Mouse (Mus musculus) lung, adult 2 months (tissue): ENCODE measurements at regions not wholly inside any gene's neighbourhood (a gene's known extent, or its start where the extent isn't known, plus 50 kb on each side); places are given as distances from the start of the nearest gene placed in this dataset.

ENCODE experiments used
- DNase-seq: peaks from one replicate; pipeline ENCODE4 v3.0.0; 2022
- H3K4me1 ChIP-seq: fragments of 200-500 bp; 2 replicates; pipeline ENCODE4 v1.6.1; 2011; ENCODE audit warnings: low read length; ENCODE audit not compliant: control insufficient read depth, insufficient read depth
- H3K4me3 ChIP-seq: fragments of 200-500 bp; replicated peaks from 2 replicates; pipeline ENCODE3; 2011; ENCODE audit warnings: low read depth, mild to moderate bottlenecking, control low read depth, low read length; ENCODE audit errors: extremely low read depth
- CTCF ChIP-seq: fragments of 200-500 bp; IDR thresholded peaks from 2 replicates; pipeline ENCODE4 v1.5.1; 2011; ENCODE audit warnings: mild to moderate bottlenecking, low read length, control low read depth; ENCODE audit not compliant: insufficient read depth
- POLR2A ChIP-seq: fragments of 200-500 bp; IDR thresholded peaks from 2 replicates; pipeline ENCODE4 v1.6.1; 2011; ENCODE audit warnings: low read depth, mild to moderate bottlenecking, control low read depth, low read length, borderline replicate concordance; ENCODE audit errors: extremely low read depth
- WGBS: fragments of 180-500 bp; shearing (Covaris S2); methylation state at CpG from one replicate; pipeline ENCODE4 v1.1.7; 2018; 5-methylcytosine and 5-hydroxymethylcytosine counted together

DNA sequence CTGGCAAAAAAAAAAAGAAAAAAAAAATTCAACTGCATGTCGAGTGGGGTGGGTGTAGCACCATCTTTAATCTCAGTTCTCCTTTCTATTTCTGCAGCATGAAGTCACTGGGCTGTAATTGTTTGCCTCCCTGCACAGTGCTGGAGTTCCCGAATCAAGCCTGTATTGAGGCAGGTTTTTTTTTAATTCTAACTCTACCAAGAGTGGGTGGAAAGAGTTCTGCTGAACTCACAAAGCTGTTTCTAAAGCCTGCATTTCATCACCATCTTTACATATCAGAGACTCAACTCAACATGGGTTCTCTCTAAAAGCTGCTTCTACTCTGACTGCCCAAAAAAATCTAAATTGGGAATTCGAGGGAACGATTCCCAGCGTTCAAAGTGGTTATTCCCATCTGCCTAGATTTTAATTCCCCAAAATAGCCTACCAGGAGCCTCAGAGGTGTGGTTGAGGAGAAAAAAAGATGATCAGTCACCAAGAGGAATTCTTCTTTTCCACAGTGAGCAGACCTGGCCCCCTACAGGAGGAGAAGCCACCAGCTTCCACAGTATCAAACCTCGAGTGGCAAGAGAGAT lies 160.4 kb upstream of the Cdh5 start:
- DNase-seq: no peak
- 84% methylated on average over 6 of the region's 6 CpGs for WGBS
- no peaks in the 10 kb centered on the region for H3K4me1 ChIP-seq

DNA sequence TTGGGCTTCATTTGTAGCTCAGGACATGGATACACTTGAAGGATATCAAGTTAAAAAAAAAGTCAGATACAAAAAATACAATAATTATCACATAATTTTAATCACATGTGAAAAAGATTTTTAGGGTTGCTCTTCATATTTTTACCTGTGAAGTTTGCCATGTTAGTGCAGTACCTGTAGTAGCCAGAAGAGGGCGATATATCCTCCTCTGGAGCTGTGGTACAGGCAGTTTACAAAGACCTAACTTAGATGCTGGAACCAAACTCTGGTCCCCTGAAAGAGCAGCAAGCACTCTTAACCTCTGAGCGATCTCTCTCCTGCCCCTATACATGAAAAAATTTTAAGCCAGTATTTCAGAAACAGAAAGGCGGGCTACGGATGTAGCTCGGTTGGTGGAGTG lies 153.0 kb upstream of the Cdh5 start:
- Histone ChIP-seq H3K4me1 (no peaks in the 10 kb centered on the region), H3K4me3 (no peak overlapping the region)
- 76% methylated on average over 5 of the region's 5 CpGs for WGBS
- no peak for DNase-seq
- TF ChIP-seq CTCF (no peak), POLR2A (no peak)

More for the DNA sequence above, 160.4 kb upstream of the Cdh5 start:
- TF ChIP-seq CTCF (no peak), POLR2A (no peak)
- no peak overlapping the region for H3K4me3 ChIP-seq

DNA sequence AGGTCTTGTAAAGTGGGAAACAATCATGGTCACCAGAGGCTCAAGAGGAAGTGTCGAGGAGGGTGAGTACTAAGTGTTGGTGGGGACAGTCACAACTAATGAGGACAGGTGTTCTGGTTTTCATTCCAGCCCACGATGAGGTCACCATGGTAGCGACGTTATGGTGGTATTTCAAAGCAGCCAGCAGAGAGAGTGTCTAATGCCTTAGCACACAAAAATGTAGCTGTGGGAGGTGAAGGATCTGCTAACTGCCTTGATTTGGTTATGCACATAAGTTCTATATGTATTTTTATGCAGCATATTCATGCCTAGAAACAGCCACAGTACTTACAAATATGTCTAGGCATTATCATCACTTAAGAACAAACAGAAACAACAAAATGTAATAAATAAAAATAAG lies 151.0 kb upstream of the Cdh5 start:
- WGBS: 69% methylated on average over 4 of the region's 4 CpGs
- TF ChIP-seq CTCF (no peak), POLR2A (no peak)
- Histone ChIP-seq H3K4me1 (no peaks in the 10 kb centered on the region), H3K4me3 (no peak overlapping the region)
- no peak for DNase-seq

DNA sequence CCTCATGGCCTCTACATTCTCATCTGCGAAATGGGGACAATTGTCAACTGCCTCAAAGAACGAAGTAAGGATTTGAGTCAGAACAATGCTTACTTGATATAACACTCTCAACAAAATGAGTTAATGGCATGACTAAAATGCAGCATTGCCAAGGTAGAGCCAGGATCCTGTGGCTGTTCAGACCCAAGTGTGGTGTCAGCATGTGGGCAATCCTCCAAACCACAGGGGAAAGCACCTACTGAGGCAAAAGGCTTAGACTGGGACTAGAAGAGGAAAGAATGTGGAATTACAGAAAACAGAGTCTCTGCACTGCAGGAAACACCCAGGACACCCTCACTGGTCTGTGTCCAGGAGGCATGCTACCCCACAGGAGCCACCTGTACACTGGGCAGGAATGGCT lies 147.8 kb upstream of the Cdh5 start:
- WGBS: 92% methylated on average over 2 of the region's 2 CpGs
- H3K4me1 ChIP-seq: no peaks in the 10 kb centered on the region
- H3K4me3 ChIP-seq: no peak overlapping the region
- DNase-seq: no peak
- no peak for TF ChIP-seq CTCF
- TF ChIP-seq POLR2A: no peak

DNA sequence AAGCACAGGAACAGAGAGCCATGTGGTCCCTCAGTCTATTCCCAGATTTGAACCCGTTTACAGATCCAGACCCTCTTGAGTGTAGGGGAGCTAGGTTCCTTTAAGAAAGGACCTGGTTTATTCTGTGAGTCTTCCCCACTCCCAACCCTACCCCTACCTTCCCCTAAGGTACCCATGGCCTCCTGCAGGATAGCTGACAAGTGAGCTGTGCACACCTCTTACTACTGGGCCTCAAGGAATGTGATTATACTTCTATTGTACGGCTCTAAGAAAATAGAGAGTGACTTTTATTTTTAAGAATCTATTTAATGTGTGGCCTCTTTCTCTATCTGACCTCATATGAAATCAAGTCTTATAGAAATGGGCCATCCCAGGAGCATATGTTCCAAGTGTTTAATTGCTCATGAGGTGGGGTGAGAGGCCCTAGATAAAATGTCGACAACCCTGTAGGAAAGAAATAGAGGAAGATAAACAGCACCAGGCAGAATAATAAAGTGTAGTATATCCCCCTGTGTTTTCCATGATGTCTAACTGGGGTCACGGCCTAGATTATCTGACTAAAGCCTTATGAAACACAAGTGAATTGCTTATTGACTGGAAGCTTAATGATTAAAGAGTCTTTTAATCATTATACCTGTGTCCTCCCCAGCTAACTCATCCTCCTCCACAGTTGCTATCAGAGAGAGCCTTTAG lies 145.7 kb upstream of the Cdh5 start:
- DNase-seq: no peak
- WGBS: 74% methylated on average over 4 of the region's 4 CpGs

DNA sequence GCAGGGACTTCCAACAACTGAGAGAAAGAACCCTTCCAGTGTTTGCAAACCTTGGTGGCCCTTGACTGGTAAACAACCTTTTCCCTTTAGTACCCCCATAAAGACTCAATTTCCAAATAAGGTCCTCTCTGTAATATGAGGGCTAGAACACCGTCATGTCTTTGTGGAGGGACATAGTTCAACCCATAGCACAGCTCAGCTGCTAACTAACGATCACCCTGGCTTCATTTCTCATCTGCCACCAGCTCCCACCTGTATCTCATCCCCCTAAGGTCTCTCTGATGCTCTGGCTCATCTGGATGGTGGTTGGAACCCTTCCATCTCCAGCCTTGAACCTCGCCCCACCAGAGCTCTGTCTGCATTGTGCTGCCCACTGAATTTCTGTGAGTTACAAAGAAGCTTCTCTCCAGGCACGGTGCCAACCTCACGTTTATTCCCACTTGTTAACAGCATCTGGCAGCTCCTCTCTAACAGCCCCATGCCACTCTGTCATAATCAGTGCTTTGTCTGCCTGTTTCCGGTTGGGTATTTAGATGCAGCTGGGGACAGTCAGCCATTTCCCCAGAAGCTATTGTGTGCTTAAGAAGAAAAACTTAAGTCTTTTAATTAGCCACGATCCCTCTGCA lies 137.0 kb upstream of the Cdh5 start:
- DNase-seq: no peak
- no peaks in the 10 kb centered on the region; the same call in 1 of the 2 replicates for H3K4me1 ChIP-seq
- no peak for TF ChIP-seq CTCF
- H3K4me3 ChIP-seq: no peak overlapping the region
- WGBS: 37% methylated on average over 7 of the region's 7 CpGs

More for the DNA sequence above, 145.7 kb upstream of the Cdh5 start:
- TF ChIP-seq CTCF (no peak), POLR2A (no peak)
- no peak overlapping the region for H3K4me3 ChIP-seq
- H3K4me1 ChIP-seq: no peaks in the 10 kb centered on the region

DNA sequence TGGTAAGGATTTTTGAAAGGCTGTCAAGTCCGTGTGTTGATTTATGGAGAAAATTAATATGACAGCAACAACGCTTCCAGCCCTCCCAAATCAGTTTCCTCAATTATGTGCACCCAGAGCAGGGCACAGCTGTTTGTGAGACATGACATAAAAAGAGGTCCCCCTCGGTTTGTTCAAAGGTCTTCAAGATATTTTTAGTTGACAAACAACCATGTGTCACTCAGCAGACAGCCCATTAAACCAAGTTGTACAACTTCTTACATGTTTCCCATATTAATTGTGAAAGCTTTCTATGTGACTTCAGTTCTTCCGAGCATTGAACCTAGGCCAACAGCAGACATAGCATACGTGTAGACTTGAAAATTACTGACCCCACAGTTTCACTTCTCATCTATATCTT lies 131.5 kb upstream of the Cdh5 start:
- no peak overlapping the region for H3K4me3 ChIP-seq
- WGBS: 64% methylated on average over 5 of the region's 5 CpGs
- no peak for DNase-seq
- no peaks in the 10 kb centered on the region; the same call in 1 of the 2 replicates for H3K4me1 ChIP-seq
- TF ChIP-seq POLR2A: no peak
- TF ChIP-seq CTCF: no peak

DNA sequence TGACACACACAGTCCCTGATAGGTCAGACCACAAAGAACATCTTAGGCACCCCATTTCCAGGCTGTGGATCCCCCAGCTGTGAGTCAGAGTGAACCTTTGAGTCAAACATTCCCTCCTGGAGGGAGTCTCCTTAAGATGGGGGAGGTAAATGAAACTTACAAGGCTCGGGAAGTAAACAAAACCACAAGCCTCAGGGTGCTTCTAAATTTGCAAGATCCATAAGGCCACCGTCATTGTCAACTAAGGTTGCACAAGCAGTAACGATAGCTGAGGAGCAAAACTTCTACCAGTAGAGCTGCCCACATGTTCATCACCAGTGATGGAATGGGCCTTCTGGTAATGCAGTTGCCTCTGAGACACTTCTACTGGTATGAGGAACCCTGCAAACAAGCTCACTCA lies 130.9 kb upstream of the Cdh5 start:
- WGBS: 70% methylated on average over 3 of the region's 3 CpGs
- TF ChIP-seq CTCF (no peak), POLR2A (no peak)
- Histone ChIP-seq H3K4me3 (no peak overlapping the region), H3K4me1 (no peaks in the 10 kb centered on the region)
- no peak for DNase-seq

DNA sequence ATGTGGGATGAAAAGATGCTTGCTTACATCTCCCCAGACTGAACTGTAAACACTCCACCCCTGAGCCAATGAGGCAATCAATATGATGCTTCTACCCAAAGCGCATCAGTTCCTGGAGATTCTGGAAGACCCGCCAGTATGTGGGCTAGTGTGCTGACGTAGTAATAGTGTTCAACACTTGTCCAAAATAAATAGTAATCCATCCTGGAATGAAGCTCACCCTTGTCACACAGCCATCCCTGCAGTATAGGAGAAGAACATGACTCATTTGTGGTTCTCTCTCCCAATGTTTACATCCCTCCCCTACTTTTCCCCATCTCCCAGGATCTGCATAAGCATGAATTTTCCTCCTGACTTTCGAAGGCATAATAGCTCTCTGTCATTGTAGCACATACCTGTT lies 130.5 kb upstream of the Cdh5 start:
- Histone ChIP-seq H3K4me3 (no peak overlapping the region), H3K4me1 (no peaks in the 10 kb centered on the region)
- no peak for TF ChIP-seq POLR2A
- no peak for TF ChIP-seq CTCF
- no peak for DNase-seq
- 82% methylated on average over 4 of the region's 4 CpGs for WGBS

DNA sequence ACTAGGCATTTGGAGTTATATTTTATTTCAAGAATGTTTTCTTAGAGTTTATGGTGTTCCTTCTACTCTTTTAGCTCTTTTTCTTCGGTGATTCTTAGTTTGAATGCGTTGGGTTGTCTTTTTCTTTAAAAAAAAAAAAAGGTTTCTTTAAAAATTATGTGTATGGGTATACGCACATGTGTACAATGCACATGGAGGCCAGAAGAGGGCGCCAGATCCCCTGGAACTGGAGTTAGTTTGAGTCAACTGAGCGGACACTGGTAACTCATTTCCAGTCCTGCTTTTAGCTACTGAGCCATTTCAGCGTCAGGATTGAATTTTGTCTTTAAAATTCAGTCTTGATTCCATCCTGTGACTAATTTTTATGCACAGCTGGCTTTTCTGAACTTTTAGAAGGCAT lies 124.9 kb upstream of the Cdh5 start:
- Histone ChIP-seq H3K4me3 (no peak overlapping the region), H3K4me1 (no peaks in the 10 kb centered on the region)
- WGBS: 76% methylated on average over 6 of the region's 6 CpGs
- no peak for DNase-seq
- TF ChIP-seq POLR2A (no peak), CTCF (no peak)
